Mouse (Mus musculus) neural tube, embryonic 14.5 days (tissue): Measurements from ENCODE around the gene Kmt5a. TPM values are rescaled to one million over a fixed set of nuclear protein-coding genes. Genes with fewer than 3 reads are reported as not detected.

Experiments
- ATAC-seq: fragments of 200-750 bp; cut with Nextera tagmentation; 2 replicates; pipeline ENCODE4 v1.8.0; 2017; ENCODE audit warnings: low read depth, mild to moderate bottlenecking, moderate TSS enrichment, moderate library complexity
- H3K27ac ChIP-seq: fragments of 300-500 bp; sonication (generic); 2 replicates; pipeline ENCODE4 v1.5.1; 2014; ENCODE audit warnings: low read depth, mild to moderate bottlenecking, control low read depth, low read length, moderate library complexity, mixed read lengths
- H3K27me3 ChIP-seq: fragments of 300-500 bp; sonication (generic); 2 replicates; pipeline ENCODE4 v1.6.1; 2014; ENCODE audit warnings: low read length; ENCODE audit not compliant: control insufficient read depth, insufficient read depth
- H3K36me3 ChIP-seq: fragments of 300-500 bp; sonication (generic); 2 replicates; pipeline ENCODE4 v1.6.1; 2014; ENCODE audit warnings: low read length, mixed read lengths; ENCODE audit not compliant: control insufficient read depth, insufficient read depth
- H3K4me1 ChIP-seq: fragments of 300-500 bp; sonication (generic); 2 replicates; pipeline ENCODE4 v1.6.1; 2014; ENCODE audit warnings: low read length; ENCODE audit not compliant: control insufficient read depth, insufficient read depth
- H3K4me2 ChIP-seq: fragments of 300-500 bp; sonication (generic); 2 replicates; pipeline ENCODE4 v1.6.1; 2014; ENCODE audit warnings: mild to moderate bottlenecking, low read depth, low read length, control low read depth
- H3K4me3 ChIP-seq: fragments of 300-500 bp; sonication (generic); 2 replicates; pipeline ENCODE4 v1.5.1; 2014; ENCODE audit warnings: low read depth, low read length, control low read depth, mixed read lengths
- H3K9ac ChIP-seq: fragments of 300-500 bp; sonication (generic); replicated peaks from 2 replicates; pipeline ENCODE4 v1.6.1; 2014; ENCODE audit warnings: low read depth, mild to moderate bottlenecking, control low read depth, low read length, mixed read lengths
- H3K9me3 ChIP-seq: fragments of 300-500 bp; sonication (generic); 2 replicates; pipeline ENCODE4 v1.6.1; 2016; ENCODE audit warnings: low read length; ENCODE audit not compliant: control insufficient read depth
- WGBS: fragments of 180-500 bp; shearing (Covaris S2); extraction: QIAGEN DNeasy Blood & Tissue Kit; methylation state at CpG from one replicate; pipeline ENCODE4 v1.1.7; 2014; 5-methylcytosine and 5-hydroxymethylcytosine counted together
- polyA plus RNA-seq: library from polyadenylated mRNA; unstranded; fragments of >200 nt; fragmentation: Nextera tagmentation; extraction: Ambion mirVana; gene quantifications from 2 replicates; pipeline ENCODE4 v1.2.1, GENCODE M21; 2014

The Kmt5a gene
- polyA plus RNA-seq, 1 experiment from 2014 or later = 15.9 TPM

DNA sequence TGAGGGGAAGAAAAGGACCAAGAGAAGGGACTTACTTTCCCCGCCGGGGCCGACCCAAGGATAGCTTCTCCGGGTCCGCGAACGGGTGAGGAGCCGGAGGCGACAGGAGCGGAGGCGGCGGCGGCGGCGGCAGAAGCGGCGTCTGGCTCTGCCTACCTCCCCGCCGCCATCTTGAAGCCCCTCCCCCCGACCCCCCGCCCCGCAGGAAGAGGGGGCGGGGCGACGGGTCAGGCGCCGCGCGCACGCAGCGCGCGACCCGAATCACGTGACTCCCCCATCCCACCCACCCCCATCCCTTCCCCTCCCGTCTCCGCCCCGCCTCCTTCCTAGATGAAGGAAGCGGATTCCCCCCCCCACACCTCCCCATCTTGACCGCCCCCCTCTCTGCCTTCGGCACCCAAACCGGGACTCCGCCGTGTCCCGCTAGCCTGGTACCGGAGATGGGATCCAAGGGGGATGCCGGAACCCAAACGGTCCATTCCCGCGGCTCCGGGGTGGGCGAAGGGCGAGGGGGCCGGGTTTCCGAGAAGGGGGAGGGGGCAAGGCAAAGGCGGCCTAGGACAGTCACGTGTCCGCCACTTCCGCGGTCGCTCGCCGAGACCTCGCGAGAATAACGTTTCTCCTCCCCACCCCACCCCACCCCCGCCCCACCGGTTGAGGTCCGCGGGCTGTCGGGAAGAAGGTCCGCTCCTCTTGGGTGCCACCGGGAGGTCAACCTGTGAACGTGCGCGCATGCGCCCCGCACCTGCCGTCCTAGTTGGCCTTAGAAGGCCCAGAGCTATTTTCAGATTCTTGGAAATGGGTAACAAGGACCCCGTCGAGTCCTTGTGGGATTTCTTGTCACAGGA is 14.1 kb upstream of the Kmt5a start, which contains the start of gene Sbno1:
Gene Sbno1, minus strand, starts transcription at position 590 of the 848 bp plus-strand sequence.
- Histone ChIP-seq H3K27ac (peak within 1 kb of the TSS; percentile 93), H3K4me3 (peak within 1 kb of the TSS; percentile 95), H3K36me3 (no peaks in the 10 kb centered on the region), H3K4me1 (peaks cover 14% of the 10 kb centered on the region), H3K27me3 (no peaks in the 10 kb centered on the region), H3K9ac (peak within 1 kb of the TSS; percentile 81), H3K4me2 (peak within 1 kb of the TSS; percentile 92), H3K9me3 (no peaks in the 10 kb centered on the region)
- under 1% methylated on average over 53 of the region's 81 CpGs for WGBS
- ATAC-seq = peak; percentile 92

DNA sequence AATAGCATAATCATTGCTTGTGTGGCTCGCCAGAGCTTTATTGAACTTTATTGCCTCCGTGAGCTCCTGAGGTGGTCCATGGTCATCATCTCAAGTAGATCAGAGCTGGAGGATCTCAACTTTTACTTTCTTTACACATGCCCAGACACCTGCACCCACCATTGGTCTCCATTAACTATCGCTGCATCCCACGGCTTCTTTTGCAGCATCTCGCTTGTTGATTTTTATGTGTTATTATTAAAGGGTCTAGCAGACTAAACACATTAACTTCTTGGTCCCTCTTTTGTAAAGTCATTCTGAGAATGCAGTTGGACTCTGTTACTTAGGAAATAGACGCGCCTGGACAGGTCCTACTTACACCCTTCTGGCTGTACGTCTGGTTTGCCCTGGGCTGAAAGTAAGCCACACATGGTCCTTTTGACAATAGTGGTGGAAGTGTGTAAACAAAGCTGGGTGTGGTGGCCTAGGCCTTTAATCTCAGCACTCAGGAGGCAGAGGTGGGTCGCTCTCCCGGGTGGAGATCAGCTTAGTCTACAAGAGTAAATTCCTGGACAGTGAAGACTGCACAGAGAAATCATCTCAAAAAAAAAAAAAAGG is 13.2 kb upstream of the Kmt5a start:
- H3K36me3 ChIP-seq = no peaks in the 10 kb centered on the region
- peak overlapping the region; percentile 95 for H3K4me3 ChIP-seq
- WGBS = 92% methylated on average over 10 of the region's 10 CpGs
- no peaks in the 10 kb centered on the region for H3K27me3 ChIP-seq
- H3K4me1 ChIP-seq = peaks cover 14% of the 10 kb centered on the region
- no peak overlapping the region; the same call in 1 of the 2 replicates for H3K27ac ChIP-seq
- ATAC-seq = 0 out of 2 replicates have a peak, but pooled peaks have one; percentile 18
- no peak overlapping the region for H3K9ac ChIP-seq
- no peaks in the 10 kb centered on the region for H3K9me3 ChIP-seq
- H3K4me2 ChIP-seq = peak overlapping the region; percentile 38

DNA sequence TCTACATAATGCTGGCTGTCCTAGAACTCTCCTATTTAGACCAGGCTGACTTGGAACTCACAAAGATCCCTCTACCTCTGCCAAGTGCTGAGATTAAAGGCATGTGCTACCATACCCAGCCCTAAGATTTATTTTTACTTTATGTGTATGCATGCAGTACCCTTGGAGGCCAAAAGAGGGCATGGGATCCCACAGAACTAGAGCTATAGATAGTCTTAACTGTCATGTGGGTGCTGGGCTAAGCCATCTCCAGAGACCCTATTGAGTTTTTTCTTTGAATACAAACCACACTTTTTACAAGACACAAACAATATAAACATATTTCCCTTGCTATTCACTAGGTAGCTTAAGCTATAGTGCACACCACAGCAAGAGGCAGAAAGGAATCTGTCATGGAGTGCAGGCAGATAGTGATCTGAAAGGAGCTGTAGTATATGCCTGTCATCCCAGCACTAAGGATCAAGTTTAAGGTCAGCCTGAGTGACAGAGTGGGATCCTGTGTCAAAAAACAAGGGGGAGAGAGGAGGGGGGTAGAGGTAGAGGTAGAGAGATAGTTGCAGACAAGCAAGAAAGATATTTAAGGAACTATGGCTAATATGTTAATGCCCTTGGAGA is 7.2 kb upstream of the Kmt5a start:
- ATAC-seq = peak; percentile 75
- H3K4me1 ChIP-seq = no peaks in the 10 kb centered on the region

DNA sequence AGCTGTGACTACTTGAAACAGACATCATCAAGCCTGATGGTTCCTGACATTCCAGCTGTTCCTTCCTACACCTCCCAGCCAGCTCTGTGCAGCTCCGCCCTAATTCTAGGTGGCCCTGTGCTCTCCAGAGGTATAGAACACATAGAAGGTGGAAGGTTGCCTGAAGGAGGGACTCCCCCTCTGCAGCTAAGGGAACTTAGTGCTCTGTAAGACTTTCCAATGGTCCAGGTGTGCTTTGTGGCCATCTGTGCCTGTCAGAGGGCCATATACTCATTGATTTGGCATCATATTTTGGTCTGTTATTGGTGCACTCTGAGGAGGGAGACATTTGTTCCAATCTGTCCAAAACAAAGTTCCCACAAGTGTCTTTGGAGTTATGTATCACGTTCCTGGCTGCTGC is 6.7 kb upstream of the Kmt5a start:
- WGBS = 77% methylated on average over 2 of the region's 2 CpGs
- H3K4me3 ChIP-seq = no peak overlapping the region
- no peak overlapping the region for H3K9ac ChIP-seq
- H3K9me3 ChIP-seq = no peaks in the 10 kb centered on the region
- no peaks in the 10 kb centered on the region for H3K36me3 ChIP-seq
- no peak for ATAC-seq
- no peak overlapping the region for H3K27ac ChIP-seq
- no peak overlapping the region for H3K4me2 ChIP-seq
- H3K27me3 ChIP-seq = no peaks in the 10 kb centered on the region
- H3K4me1 ChIP-seq = no peaks in the 10 kb centered on the region

More for the DNA sequence above, 7.2 kb upstream of the Kmt5a start:
- Histone ChIP-seq H3K27me3 (no peaks in the 10 kb centered on the region), H3K9me3 (no peaks in the 10 kb centered on the region), H3K4me3 (no peak overlapping the region), H3K4me2 (no peak overlapping the region), H3K27ac (no peak overlapping the region), H3K36me3 (no peaks in the 10 kb centered on the region), H3K9ac (no peak overlapping the region)

DNA sequence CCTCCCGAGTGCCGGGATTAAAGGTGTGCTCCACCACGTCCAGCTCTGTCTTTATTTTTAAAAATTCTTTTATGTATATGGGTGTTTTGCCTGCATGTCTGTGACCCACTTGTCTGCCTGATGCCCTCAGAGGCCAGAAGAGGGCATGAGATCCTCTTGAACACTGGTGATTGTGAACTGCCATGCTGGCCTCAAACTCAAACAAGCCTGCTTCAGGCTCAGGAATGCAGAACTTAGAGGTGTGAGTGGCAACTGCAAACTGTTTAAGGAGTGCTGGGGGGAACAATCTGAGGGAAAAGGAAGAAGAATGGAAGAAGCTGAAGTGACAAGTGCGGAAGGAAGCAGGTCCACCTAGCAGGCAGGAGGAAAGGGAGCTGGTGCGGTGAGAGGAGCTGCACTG is 1.5 kb upstream of the Kmt5a start:
- Histone ChIP-seq H3K4me1 (no peaks in the 10 kb centered on the region; the same call in none of the 2 replicates), H3K27ac (no peak overlapping the region), H3K4me2 (no peak overlapping the region), H3K4me3 (no peak overlapping the region), H3K9me3 (no peaks in the 10 kb centered on the region), H3K27me3 (no peaks in the 10 kb centered on the region), H3K9ac (no peak overlapping the region), H3K36me3 (no peaks in the 10 kb centered on the region)
- ATAC-seq = no peak
- 93% methylated on average over 5 of the region's 5 CpGs for WGBS

DNA sequence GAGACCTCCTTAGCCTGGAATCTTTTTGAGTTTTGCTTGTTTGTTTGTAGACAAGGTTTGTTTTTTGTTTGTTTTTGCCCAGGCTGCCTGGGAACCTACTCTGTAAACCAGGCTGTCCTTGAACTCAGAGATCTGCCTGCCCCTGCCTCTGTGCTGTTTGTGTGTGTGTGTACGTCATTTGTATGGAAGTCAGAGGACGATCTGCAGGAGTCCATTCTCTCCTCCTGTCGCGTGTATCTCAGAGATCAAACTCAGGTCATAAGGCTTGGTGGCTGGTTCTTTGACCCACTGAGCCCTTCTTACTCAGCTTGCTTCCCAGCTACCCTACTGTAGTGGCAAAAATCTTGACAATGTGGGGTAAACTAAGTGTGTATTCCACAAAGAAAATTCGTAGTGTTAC is 984 bp upstream of the Kmt5a start:
- no peak overlapping the region for H3K27ac ChIP-seq
- H3K36me3 ChIP-seq = no peaks in the 10 kb centered on the region
- H3K27me3 ChIP-seq = no peaks in the 10 kb centered on the region
- ATAC-seq = no peak
- H3K9me3 ChIP-seq = no peaks in the 10 kb centered on the region
- 66% methylated on average over 5 of the region's 5 CpGs for WGBS
- peak overlapping the region; percentile 66; the same call in 1 of the 2 replicates for H3K4me3 ChIP-seq
- H3K4me2 ChIP-seq = no peak overlapping the region; the same call in 1 of the 2 replicates
- H3K9ac ChIP-seq = no peak overlapping the region
- no peaks in the 10 kb centered on the region; the same call in none of the 2 replicates for H3K4me1 ChIP-seq

DNA sequence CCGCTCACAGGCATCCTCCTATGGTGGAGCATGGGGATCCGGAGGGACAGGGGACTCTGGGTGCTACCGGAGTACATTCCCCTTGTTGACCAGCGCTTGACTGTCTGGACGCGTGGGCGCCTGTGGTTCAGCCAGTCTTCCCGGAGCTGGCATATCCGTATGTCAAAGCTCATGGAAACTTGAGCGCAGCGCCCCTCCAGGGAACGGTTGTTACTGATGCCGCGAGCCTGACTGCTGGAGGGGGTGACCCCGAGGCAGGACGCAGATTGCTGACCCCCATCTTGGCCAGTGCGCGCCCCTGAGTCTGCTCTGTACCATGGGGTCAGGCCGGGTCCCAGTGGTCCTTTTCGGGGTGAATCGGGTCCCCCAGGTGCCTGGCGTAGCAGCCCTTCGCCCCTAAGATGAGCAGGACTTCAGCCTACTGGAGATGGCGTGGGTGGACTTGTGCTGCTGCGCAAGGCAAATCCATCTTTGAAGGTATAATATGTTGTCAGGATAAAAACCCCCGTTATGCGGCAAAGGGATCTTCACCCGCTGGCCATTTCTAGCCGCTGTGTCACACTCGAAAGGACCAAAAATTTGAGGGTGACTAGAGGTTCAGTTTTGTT is 468 bp downstream of the Kmt5a start:
- Histone ChIP-seq H3K4me1 (peaks cover 5% of the 10 kb centered on the region), H3K9ac (peak overlapping the region; percentile 60), H3K36me3 (no peaks in the 10 kb centered on the region), H3K27ac (peak overlapping the region; percentile 18; the same call in 1 of the 2 replicates), H3K9me3 (no peaks in the 10 kb centered on the region), H3K27me3 (no peaks in the 10 kb centered on the region), H3K4me3 (peak overlapping the region; percentile 66), H3K4me2 (peak overlapping the region; percentile 98)
- ATAC-seq = peak; percentile 76
- WGBS = 2% methylated on average over 30 of the region's 30 CpGs

DNA sequence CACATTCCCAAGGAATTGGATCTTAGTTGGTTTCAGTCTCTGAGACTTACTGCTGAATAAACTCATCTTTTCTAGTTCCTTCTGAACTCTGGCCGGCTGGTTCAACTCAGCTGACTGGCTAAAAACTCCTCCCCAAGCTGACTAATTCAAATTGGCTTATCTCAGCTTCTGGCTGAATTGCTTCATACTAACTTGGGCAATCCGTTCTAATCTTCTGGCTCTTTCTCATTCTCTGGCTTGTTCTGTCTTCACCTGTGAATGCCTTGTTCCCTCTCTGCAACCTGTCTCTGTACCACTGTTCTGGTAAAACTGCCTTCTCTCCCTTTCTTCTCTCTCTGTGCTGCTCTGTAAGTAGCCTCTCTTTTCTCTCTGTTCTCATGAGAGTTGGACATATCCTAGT is 2.9 kb downstream of the Kmt5a start:
- no peaks in the 10 kb centered on the region for H3K9me3 ChIP-seq
- WGBS = 93% methylated on average over 2 of the region's 2 CpGs
- H3K4me2 ChIP-seq = no peak overlapping the region
- H3K27ac ChIP-seq = no peak overlapping the region
- H3K27me3 ChIP-seq = no peaks in the 10 kb centered on the region
- peaks cover 14% of the 10 kb centered on the region for H3K4me1 ChIP-seq
- no peak overlapping the region for H3K4me3 ChIP-seq
- no peak overlapping the region for H3K9ac ChIP-seq
- ATAC-seq = no peak
- peaks cover 3% of the 10 kb centered on the region; the same call in 1 of the 2 replicates for H3K36me3 ChIP-seq
